Mouse (Mus musculus): ENCODE data around the gene Mllt6. TPM values are rescaled to one million over a fixed set of nuclear protein-coding genes. Genes with fewer than 3 reads are reported as not detected.
"Not testable (repeated sequence)": the region's sequence is repeated elsewhere in the genome, so short reads cannot be mapped to it uniquely, and the experiment has no call there.

Mllt6 gene
- polyA plus RNA-seq, 2 experiments from 2014 or later, result 13.9 to 15.2 TPM

GRCm38 (mm10) chr11:97650341-97650740 lies 12.9 kb upstream of the Mllt6 start:
- no peak for ATAC-seq

- ATAC-seq, result not testable (repeated sequence)
These were observed 9.8 kb upstream of the Mllt6 start for GRCm38 (mm10) chr11:97653376-97653775.

- ATAC-seq, result no peak
These were observed 9.0 kb upstream of the Mllt6 start for GRCm38 (mm10) chr11:97654210-97654609.

GRCm38 (mm10) chr11:97656269-97656971 lies 6.8 kb upstream of the Mllt6 start:
- ATAC-seq, result no peak

GRCm38 (mm10) chr11:97657184-97657945 lies 5.8 kb upstream of the Mllt6 start:
- no peak for ATAC-seq

GRCm38 (mm10) chr11:97657967-97658366 lies 5.2 kb upstream of the Mllt6 start:
- ATAC-seq, result not testable (repeated sequence)

GRCm38 (mm10) chr11:97658751-97659266 lies 4.4 kb upstream of the Mllt6 start:
- ATAC-seq, result no peak

- ATAC-seq, result peak; percentile 58
These were observed 3.8 kb upstream of the Mllt6 start for GRCm38 (mm10) chr11:97659267-97659989.

- ATAC-seq, result peak; percentile 35
These were observed 3.1 kb upstream of the Mllt6 start for GRCm38 (mm10) chr11:97659990-97660714.

GRCm38 (mm10) chr11:97660734-97661647 lies 2.2 kb upstream of the Mllt6 start:
- no peak for ATAC-seq

- no peak for ATAC-seq
These were observed 1.5 kb upstream of the Mllt6 start for GRCm38 (mm10) chr11:97661648-97662133.

GRCm38 (mm10) chr11:97662207-97662892 lies 864 bp upstream of the Mllt6 start:
- ATAC-seq, result peak; percentile 32

GRCm38 (mm10) chr11:97663528-97664338 lies 519 bp downstream of the Mllt6 start:
- no peak for ATAC-seq

GRCm38 (mm10) chr11:97664339-97664665 lies 1.1 kb downstream of the Mllt6 start:
- ATAC-seq, result no peak

GRCm38 (mm10) chr11:97664771-97665240 lies 1.6 kb downstream of the Mllt6 start:
- peak; percentile 46 for ATAC-seq

- no peak for ATAC-seq
These were observed 2.2 kb downstream of the Mllt6 start for GRCm38 (mm10) chr11:97665431-97665830.

- ATAC-seq, result no peak
These were observed 3.0 kb downstream of the Mllt6 start for GRCm38 (mm10) chr11:97666221-97666620.

GRCm38 (mm10) chr11:97666794-97667193 lies 3.6 kb downstream of the Mllt6 start:
- no peak for ATAC-seq

- ATAC-seq, result no peak
These were observed 4.9 kb downstream of the Mllt6 start for GRCm38 (mm10) chr11:97668160-97668559.

- no peak for ATAC-seq
These were observed 6.1 kb downstream of the Mllt6 start for GRCm38 (mm10) chr11:97669268-97669667.

All from activated CD4-positive, CD25-positive, alpha-beta regulatory T cell, adult 4 months (primary cell).